Mouse (Mus musculus) liver, adult 2 months (tissue): ENCODE measurements at regions not wholly inside any gene's neighbourhood (a gene's known extent, or its start where the extent isn't known, plus 50 kb on each side); places are given as distances from the start of the nearest gene placed in this dataset.

ENCODE experiments used
- CTCF ChIP-seq: fragments of 200-500 bp; IDR thresholded peaks from 2 replicates; pipeline ENCODE4 v1.5.1; 2011; ENCODE audit warnings: low read depth, low read length, control low read depth
- POLR2A ChIP-seq: fragments of 200-500 bp; IDR thresholded peaks from 2 replicates; pipeline ENCODE4 v1.6.1; 2011; ENCODE audit warnings: low read length, control low read depth; ENCODE audit not compliant: insufficient read depth; ENCODE audit errors: extremely low read depth

DNA sequence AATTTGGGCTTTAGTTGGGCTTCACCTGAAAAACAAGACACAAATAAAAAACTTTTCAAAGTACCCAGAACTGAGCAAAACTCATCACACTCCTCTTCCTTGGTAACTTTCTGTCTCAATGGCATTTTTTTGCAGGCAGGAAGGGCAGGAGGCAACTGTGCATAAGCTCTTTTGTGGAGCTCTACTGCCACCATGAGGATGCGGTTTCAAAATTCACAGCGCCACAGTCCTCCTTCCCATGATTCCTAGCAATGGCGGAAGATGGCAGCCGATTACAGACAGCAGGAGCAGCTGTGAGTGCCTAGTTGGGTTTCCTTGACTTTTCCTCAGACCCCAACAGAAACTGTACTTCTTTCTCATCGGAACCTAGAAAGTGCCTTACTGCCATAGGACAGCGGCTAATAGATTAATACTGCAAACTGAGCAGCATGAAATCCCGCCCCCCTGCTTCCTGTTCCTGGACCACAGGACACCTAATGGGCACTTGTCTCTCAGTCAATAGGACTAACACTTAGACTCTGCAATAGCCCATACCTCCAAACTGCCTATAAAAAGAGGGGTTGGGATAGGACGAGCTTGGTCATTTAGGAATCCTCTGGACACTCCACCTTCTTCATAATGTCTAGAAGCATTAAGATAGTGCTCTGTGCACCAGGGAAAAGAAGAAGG lies 162.5 kb upstream of the Olfr1324 start:
- TF ChIP-seq CTCF (no peak), POLR2A (no peak)
